Mouse (Mus musculus) testis, adult 2 months (tissue): ENCODE data around the gene Atg9b.

Experiments used
- CTCF ChIP-seq: fragments of 200-500 bp; IDR thresholded peaks from 2 replicates; pipeline ENCODE4 v1.5.1; 2012; ENCODE audit warnings: low read depth, mild to moderate bottlenecking, inconsistent platforms, low read length, moderate library complexity; ENCODE audit not compliant: control insufficient read depth, insufficient read depth, insufficient replicate concordance
- POLR2A ChIP-seq: fragments of 200-500 bp; IDR thresholded peaks from 2 replicates; pipeline ENCODE4 v1.6.1; 2012; ENCODE audit warnings: low read depth, mild to moderate bottlenecking, inconsistent platforms, low read length, moderate library complexity; ENCODE audit not compliant: control insufficient read depth

- TF ChIP-seq POLR2A (no peak), CTCF (no peak)
Observed at GRCm38 (mm10) chr5:24417587-24417986, 25.6 kb upstream of the Atg9b start.
